Mouse (Mus musculus): ENCODE measurements around the gene Armc7. TPM values are rescaled to one million over a fixed set of nuclear protein-coding genes. Genes with fewer than 3 reads are reported as not detected.
"Not testable (repeated sequence)": the region's sequence is repeated elsewhere in the genome, so short reads cannot be mapped to it uniquely, and the experiment has no call there.

Armc7 gene
- total RNA-seq, 2 experiments from 2014 or later, result 18.5 to 19.8 TPM

DNA sequence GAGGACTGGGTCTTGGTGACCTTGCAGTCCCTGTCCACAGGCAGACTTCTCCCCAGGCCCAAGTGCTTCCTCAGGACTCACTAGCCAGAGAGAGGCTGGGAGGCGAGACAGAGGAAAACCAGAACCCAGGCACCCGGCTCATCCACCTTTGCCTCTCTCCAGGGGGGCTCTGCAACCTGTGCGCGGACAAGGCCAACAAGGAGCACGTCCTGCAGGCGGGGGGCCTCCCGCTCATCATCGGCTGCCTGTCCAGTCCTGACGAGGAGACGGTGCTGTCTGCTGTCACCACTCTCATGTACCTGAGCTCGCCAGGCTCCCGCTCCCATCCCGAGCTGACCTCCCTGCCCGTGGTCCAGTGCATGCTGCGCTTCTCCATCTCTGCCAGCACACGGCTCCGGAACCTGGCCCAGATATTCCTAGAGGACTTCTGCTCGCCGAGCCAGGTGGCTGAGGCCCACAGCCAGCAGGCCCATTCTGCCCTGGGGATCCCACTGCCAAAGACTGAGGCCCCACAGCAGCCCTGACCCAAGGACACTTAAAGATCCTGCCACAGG is 13.2 kb downstream of the Armc7 start:
- ATAC-seq (ENCODE audit: poor library complexity, severe bottlenecking), result no peak

DNA sequence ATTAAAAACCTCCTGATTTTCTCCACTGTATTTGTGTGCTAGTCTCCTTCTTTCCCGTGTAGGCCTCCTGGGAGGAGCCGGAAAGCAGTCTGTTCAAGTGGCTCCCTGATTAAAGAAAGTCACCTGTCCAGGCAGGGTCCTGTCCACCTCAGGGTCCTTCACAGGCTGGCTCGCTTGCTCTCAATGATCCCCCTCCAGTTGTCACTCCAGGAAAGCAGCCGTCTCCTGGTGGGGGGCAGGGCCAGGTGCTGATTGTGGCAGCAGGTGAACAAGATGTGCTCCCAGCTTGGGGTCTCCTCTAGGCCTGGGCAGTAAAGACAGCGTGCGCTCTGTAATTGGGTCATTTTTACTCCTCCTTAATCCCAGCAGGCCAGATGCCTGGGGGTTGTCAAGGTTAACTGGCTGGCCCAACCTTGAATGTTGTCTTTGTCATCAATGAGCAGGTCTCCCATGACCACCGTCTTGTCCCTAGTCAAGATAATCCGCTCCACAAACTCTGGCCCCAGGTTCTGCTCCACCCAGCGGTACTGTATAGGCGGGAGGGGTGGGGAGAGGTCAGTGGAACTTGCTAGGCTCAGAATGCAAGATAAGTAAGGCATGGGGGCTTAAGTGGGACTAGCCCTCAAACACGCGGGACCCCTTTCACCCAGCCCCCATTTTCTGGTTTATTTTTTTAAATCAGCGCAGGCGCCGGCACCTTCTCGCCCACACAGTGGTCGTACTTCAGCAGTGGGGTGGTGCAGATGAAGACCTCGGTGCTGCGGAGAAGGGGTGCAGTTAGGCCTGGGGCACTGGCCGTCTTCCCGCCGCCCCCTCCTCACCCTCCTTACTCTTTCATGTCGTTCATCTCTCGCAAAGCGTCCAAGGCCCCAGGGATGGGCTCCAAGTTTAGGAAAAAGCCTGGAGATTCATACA is 15.2 kb downstream of the Armc7 start:
- ATAC-seq (ENCODE audit: poor library complexity, severe bottlenecking), result no peak

GRCm38 (mm10) chr11:115491356-115492083 is 16.1 kb downstream of the Armc7 start, which contains the start of gene Nt5c:
Gene Nt5c, minus strand, starts transcription at chr11:115491862.
- peak; percentile 98 for ATAC-seq (ENCODE audit: poor library complexity, severe bottlenecking)

- no peak for ATAC-seq (ENCODE audit: poor library complexity, severe bottlenecking)
Measured at GRCm38 (mm10) chr11:115492387-115492786, 16.9 kb downstream of the Armc7 start.

GRCm38 (mm10) chr11:115496559-115496958 is 21.1 kb downstream of the Armc7 start:
- ATAC-seq (ENCODE audit: poor library complexity, severe bottlenecking), result not testable (repeated sequence)

GRCm38 (mm10) chr11:115502636-115503035 is 27.2 kb downstream of the Armc7 start:
- ATAC-seq (ENCODE audit: poor library complexity, severe bottlenecking), result no peak

DNA sequence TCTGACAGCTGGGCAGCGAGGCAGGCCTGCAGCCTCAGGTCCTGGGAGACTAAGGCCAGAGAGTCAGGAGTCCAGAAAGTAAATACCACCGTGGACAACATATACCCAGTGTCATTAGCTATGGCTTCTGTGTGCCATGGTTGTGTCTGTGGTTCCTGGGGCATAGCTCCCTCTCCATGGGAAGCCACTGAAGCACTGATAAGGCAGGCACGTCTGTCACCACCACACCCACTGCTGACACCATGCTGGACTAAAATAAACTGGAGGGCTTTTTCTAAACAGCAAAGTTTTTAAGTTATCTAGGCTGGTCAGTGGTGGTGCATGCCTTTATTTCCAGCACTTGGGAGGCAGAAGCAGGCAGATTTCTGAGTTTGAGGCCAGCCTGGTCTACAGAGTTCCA is 31.1 kb downstream of the Armc7 start:
- ATAC-seq (ENCODE audit: poor library complexity, severe bottlenecking), result no peak

GRCm38 (mm10) chr11:115508061-115508460 is 32.6 kb downstream of the Armc7 start:
- ATAC-seq (ENCODE audit: poor library complexity, severe bottlenecking), result no peak

GRCm38 (mm10) chr11:115509773-115510506 is 34.5 kb downstream of the Armc7 start:
- ATAC-seq (ENCODE audit: poor library complexity, severe bottlenecking), result no peak

- ATAC-seq (ENCODE audit: poor library complexity, severe bottlenecking), result no peak
Measured at GRCm38 (mm10) chr11:115510507-115510888, 35.0 kb downstream of the Armc7 start.

- ATAC-seq (ENCODE audit: poor library complexity, severe bottlenecking), result no peak
Measured at GRCm38 (mm10) chr11:115511121-115511520, 35.7 kb downstream of the Armc7 start.

- no peak for ATAC-seq (ENCODE audit: poor library complexity, severe bottlenecking)
Measured at GRCm38 (mm10) chr11:115512004-115512403, 36.5 kb downstream of the Armc7 start.

GRCm38 (mm10) chr11:115512407-115513183 is 37.1 kb downstream of the Armc7 start:
- ATAC-seq (ENCODE audit: poor library complexity, severe bottlenecking), result peak; percentile 59

DNA sequence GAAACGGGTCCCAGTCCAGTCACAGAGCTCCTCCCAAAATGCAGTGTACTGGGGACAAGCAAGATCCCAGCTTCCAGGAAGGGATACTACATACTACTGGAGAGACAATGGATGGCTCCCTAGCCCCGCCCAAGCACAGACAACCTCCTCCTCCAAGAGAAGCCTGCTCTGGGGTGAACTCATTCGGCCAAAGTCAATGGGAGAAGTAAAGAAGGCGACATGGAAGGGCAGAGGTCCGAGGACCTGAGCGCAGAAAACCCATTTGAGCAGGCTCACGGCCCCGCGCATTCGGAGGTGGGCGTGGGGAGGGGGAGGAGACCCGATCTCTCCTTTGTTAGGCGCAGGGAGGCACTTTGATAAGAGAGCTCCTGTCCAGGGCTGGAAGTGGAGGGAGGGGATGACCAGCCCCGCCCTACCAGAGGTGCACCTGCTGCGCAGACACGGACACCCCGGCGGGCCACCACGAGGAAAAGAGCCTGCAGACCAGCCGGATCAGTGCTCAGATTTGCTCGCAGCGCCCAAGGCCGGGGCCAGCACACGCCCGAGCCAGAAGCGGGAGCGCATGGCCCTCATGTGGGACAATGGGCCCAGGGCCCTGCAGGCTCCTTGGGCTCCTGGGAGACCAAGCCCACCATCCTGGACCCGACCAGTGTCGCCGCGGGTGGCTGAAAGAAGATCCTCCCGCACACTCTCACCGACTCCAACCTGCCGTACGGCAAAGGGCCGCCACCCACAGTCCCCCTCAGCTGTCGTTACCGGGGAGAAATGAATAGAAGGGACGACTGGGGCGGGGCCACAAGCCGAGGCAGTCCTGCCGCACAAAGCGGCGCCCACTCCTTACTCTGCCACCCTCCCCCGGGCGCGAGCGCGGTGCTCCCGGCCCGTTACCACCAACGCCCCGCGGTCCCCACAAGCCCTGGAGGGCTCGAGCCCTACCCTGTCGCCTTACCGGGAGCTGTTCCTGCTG is 38.1 kb downstream of the Armc7 start:
- peak; percentile 13 for ATAC-seq (ENCODE audit: poor library complexity, severe bottlenecking)

DNA sequence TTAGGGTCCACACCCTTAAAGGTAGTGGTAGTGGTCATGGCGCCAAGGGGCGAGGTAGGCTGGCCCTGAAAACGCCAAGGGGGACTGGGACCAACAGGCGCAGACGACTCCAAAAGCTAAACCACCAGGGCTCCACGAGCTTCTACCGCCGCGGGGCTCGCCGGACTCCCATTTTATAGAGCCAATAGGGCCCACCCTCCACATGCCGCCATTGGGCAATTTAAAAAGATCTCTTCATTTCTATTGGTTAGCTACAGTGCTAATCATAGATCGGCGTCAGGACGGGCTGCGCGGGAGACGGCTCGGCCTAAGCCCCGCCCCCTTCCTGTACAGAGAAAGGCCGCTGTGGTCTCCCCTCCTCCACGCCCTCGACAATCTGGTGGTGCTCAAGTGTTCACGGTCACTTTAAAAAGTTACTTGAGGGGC is 38.8 kb downstream of the Armc7 start, which contains the start of gene Jpt1:
Gene Jpt1, minus strand, starts transcription at position 150 of the 426 bp plus-strand sequence.
- ATAC-seq (ENCODE audit: poor library complexity, severe bottlenecking), result peak; percentile 83

GRCm38 (mm10) chr11:115515021-115515420 is 39.6 kb downstream of the Armc7 start:
- ATAC-seq (ENCODE audit: poor library complexity, severe bottlenecking), result no peak

GRCm38 (mm10) chr11:115516942-115517341 is 41.5 kb downstream of the Armc7 start:
- no peak for ATAC-seq (ENCODE audit: poor library complexity, severe bottlenecking)

GRCm38 (mm10) chr11:115518693-115519092 is 43.2 kb downstream of the Armc7 start:
- ATAC-seq (ENCODE audit: poor library complexity, severe bottlenecking), result no peak

- ATAC-seq (ENCODE audit: poor library complexity, severe bottlenecking), result no peak
Measured at GRCm38 (mm10) chr11:115519581-115519980, 44.1 kb downstream of the Armc7 start.

Data from megakaryocyte, adult 5-6 weeks (primary cell).